Mouse (Mus musculus) retina, postnatal 1 day (tissue): ENCODE results near the gene Cop1.

Experiments used
- DNase-seq: peaks from one replicate; pipeline ENCODE4 v3.0.0-alpha.2; 2012

Gene Cop1

GRCm38 (mm10) chr1:159290859-159291258, 58.7 kb downstream of the Cop1 start:
- no peak for DNase-seq

- no peak for DNase-seq
These were observed 69.4 kb downstream of the Cop1 start for GRCm38 (mm10) chr1:159301418-159302082.

GRCm38 (mm10) chr1:159313625-159314024, 81.5 kb downstream of the Cop1 start:
- DNase-seq: no peak

GRCm38 (mm10) chr1:159322586-159322985, 90.5 kb downstream of the Cop1 start:
- peak; percentile 15 for DNase-seq

GRCm38 (mm10) chr1:159331008-159331407, 98.9 kb downstream of the Cop1 start:
- no peak for DNase-seq

- DNase-seq: no peak
These were observed 102.0 kb downstream of the Cop1 start for GRCm38 (mm10) chr1:159334157-159334556.

GRCm38 (mm10) chr1:159342355-159342754, 110.2 kb downstream of the Cop1 start:
- no peak for DNase-seq

GRCm38 (mm10) chr1:159355027-159355570, 123.0 kb downstream of the Cop1 start:
- no peak for DNase-seq

- DNase-seq: no peak
These were observed 126.6 kb downstream of the Cop1 start for GRCm38 (mm10) chr1:159358713-159359112.

GRCm38 (mm10) chr1:159371881-159372390, 139.8 kb downstream of the Cop1 start:
- DNase-seq: no peak

GRCm38 (mm10) chr1:159382218-159382617, 150.1 kb downstream of the Cop1 start:
- no peak for DNase-seq

GRCm38 (mm10) chr1:159382916-159383315, 150.8 kb downstream of the Cop1 start:
- DNase-seq: no peak

- DNase-seq: no peak
These were observed 154.3 kb downstream of the Cop1 start for GRCm38 (mm10) chr1:159386458-159386857.

- peak; percentile 18 for DNase-seq
These were observed 156.5 kb downstream of the Cop1 start for GRCm38 (mm10) chr1:159388565-159389024.

GRCm38 (mm10) chr1:159390049-159390448, 157.9 kb downstream of the Cop1 start:
- DNase-seq: peak; percentile 76

GRCm38 (mm10) chr1:159392667-159393066, 160.5 kb downstream of the Cop1 start:
- DNase-seq: no peak

- no peak for DNase-seq
These were observed 161.1 kb downstream of the Cop1 start for GRCm38 (mm10) chr1:159393070-159393699.

GRCm38 (mm10) chr1:159393931-159394330, 161.8 kb downstream of the Cop1 start:
- DNase-seq: no peak

- DNase-seq: peak; percentile 71
These were observed 164.4 kb downstream of the Cop1 start for GRCm38 (mm10) chr1:159396515-159396914.
